Mouse (Mus musculus) regulatory T cell (primary cell): Measurements from ENCODE around the gene Chit1.

ENCODE experiments used
- in situ Hi-C: fragments of 300-600 bp; cut with MboI, MseI; formaldehyde crosslinking; loops from one replicate; pipeline ENCODE4 v1.15.1; 2025; ENCODE audit warnings: high pct_unique_total_duplicates

Gene Chit1

DNA sequence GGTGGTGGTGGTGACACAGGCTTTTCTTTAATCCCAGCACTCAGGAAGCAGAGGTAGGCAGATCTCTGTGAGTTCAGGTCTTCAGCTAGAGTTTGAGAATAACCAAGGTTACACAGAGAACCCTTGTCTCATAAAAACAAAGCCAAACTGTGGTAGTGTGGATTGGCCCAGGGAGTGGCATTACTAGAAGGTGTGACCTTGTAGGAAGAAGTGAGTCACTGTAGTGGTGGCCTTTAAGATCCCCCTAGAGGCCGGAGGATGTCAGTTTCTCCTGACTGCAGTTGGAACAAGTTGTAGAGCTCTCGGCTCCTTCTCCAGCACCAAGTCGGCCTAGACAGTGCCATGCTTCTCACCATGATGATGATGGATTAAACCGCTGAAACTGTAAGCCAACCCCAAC lies at the start of gene Chit1:
TSS of gene Chit1 (plus strand) at position 264 of the 400 bp plus-strand sequence.
- in situ Hi-C loops: no loop called here

DNA sequence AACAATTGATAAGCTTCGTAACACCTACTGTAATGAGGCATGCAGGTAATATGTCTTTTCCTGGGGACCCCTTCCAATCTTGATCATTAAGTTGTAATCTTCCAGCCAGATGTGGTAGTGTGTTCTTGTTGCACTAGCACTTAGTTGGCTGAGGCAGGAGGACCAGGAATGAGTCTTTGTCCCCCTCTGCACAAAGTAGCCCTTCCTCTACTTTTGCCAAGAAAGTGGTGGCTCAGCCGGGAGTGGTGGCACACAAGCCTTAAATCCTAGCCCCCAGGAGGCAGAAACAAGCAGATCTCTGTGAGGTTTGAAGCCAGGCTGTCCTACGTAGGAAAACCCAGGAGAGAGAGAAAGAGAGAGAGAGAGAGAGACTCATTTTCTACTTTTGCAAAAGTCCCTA lies 49.1 kb upstream of the Chit1 start:
- in situ Hi-C loops: loop anchor here (25.0 kb wide), 2 partner anchors 1025 to 1750 kb away; partner anchors contain the start of genes Lad1, Mdm4 and Pik3c2b

DNA sequence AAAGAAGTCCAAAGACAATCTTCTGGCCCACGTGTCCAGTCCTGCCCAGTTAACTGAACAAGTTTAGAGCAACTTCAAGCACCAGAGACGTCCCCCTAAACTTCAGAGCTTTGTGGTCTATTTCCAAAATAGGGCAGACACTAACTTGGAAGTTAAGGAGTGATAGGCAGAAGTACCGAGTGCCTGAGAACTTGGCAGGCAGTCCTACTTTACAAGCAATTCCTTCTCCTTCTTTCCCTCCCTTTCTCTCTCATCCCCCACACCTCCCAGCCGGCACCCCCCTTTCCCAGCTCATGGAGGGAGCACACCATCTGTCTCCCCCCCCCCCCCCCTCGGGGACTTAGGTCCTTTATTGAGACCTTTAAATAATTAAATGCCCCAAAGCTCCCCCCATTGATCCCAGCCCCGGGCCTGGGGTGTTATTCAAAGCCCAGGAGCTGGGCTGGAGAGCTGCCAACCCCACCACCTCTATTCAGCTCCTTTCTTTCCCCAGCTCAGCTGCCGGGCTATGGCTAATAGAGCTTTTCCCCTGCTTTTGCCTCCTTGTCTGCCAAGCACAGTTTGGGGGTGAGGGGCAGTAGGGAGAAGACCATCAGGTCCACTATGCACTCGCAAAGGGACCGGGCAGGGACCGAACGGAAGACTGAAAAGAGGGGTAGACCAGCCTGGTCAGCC lies 48.5 kb upstream of the Chit1 start:
- in situ Hi-C loops: loop anchor here (25.0 kb wide), 2 partner anchors 1025 to 1750 kb away; partner anchors contain the start of genes Lad1, Mdm4 and Pik3c2b

DNA sequence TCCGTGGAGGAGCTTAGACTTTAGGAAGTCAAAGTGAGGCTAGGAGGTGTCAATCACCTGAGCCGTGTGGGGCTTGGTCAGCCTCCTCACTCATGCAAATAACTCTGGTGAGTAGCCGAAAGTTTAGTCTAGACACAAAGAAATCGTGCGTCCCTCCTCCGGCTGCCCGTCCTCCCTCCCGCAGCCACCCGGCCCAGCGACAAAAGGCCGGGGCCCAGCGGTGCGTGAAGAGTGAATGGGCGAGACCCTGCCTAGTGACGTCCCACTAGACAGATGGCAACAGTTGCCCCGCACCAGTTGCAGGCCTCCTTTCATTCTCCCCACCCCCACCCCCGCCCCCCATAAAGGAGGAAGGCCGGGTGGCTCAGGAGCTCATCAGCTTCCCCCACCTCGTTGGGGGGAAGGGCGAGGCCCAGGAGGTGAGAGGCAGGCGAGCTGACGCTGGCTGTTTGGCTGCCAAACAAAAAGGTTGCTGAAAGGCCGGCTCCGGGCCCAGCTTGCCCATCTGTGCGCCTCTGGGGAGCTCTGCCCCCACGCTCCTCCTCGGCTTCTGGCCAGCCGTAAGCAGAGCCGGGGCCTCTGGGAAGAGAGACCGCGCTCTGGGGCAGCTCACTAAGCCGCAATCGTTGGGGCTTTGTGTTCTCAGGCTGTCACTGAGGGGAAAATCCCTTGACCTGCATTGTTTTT lies 47.8 kb upstream of the Chit1 start:
- in situ Hi-C loops: loop anchor here (25.0 kb wide), 2 partner anchors 1026 to 1749 kb away; partner anchors contain the start of genes Lad1, Mdm4 and Pik3c2b

- in situ Hi-C loops: loop anchor here (25.0 kb wide), 2 partner anchors 1026 to 1749 kb away; partner anchors contain the start of genes Lad1, Mdm4 and Pik3c2b
These were observed 47.3 kb upstream of the Chit1 start for GRCm38 (mm10) chr1:134063773-134064125.

DNA sequence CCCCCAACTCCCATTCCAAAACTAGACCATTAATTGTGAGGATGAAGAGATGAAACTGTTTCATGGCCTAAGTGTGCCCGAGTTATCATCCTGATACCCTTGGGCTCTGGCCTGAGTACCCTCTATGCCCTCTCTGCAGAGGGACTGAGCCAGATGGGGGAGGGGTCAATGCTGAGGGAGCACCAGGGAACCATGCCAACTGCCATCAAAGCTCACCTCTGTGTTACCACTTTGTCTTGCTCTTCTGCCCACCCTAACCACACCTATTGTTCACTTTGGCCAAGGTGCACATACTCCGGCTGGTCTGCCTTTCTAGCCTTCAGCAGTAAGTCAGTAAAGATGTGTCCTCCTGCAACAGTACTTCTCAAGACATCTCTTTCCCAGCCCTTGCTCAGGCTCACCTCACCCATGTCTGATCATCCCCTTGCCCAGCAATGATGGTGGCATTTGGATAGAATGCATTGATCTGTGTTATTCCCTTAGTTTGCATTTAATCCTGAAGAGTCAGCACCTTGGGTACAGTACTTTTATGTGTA lies 46.7 kb upstream of the Chit1 start:
- in situ Hi-C loops: loop anchor here (25.0 kb wide), 2 partner anchors 1027 to 1748 kb away; partner anchors contain the start of genes Lad1, Mdm4 and Pik3c2b

DNA sequence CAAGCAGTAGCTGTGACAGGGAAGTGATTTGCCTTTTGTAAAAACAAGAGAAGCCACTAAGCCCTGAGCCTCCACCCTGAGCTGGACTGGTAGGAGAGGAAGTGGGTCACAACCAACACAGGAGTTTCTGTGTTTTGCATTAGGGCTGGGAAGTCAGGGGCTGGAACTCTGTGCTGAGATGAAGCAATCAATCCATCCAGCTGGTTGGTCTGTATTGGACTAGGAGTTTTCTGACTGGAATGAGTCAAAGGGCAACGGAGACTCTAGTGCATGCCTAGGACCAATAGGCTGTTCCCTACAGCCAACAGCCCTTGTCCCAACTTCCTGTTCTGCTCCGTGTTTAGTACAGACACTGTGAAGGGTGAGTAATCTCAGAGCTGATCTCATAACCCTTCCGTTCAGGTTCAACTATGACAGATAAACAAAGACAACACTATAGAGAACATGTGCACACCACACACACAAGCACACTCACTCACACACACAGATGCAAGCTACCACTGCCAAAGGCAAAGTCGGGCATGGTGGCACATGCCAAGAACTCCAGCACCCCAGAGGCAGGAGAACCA lies 45.7 kb upstream of the Chit1 start:
- in situ Hi-C loops: loop anchor here (25.0 kb wide), 2 partner anchors 1028 to 1747 kb away; partner anchors contain the start of genes Lad1, Mdm4 and Pik3c2b

DNA sequence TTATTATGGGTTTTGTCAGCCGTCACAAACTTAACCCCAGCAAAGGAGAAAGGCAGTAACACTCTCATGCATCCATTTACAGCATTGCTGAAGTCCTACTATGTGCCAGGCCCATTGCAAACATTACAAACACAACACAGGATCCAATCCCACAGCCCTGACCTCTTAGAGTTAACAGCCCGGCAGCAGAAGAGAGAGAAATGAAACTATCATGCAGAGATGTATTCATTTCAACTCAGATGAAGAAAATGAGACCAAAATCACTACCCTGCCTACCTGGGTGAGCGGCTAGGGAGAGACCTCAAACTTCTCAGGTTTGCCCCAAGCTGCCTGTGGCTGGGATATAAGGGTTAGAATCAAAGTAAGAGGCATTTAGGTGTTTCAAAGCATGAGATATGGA lies 44.5 kb upstream of the Chit1 start:
- in situ Hi-C loops: loop anchor here (25.0 kb wide), 2 partner anchors 1029 to 1746 kb away; partner anchors contain the start of genes Lad1, Mdm4 and Pik3c2b

- in situ Hi-C loops: loop anchor here (25.0 kb wide), 2 partner anchors 1030 to 1745 kb away; partner anchors contain the start of genes Lad1, Mdm4 and Pik3c2b
These were observed 43.9 kb upstream of the Chit1 start for GRCm38 (mm10) chr1:134067143-134067619.

- in situ Hi-C loops: loop anchor here (25.0 kb wide), 2 partner anchors 1033 to 1742 kb away; partner anchors contain the start of genes Lad1, Mdm4 and Pik3c2b
These were observed 40.9 kb upstream of the Chit1 start for GRCm38 (mm10) chr1:134070099-134070669.

- in situ Hi-C loops: loop anchor here (25.0 kb wide), 2 partner anchors 1034 to 1741 kb away; partner anchors contain the start of genes Lad1, Mdm4 and Pik3c2b
These were observed 39.5 kb upstream of the Chit1 start for GRCm38 (mm10) chr1:134071411-134072018.

- in situ Hi-C loops: loop anchor here (25.0 kb wide), 2 partner anchors 1036 to 1739 kb away; partner anchors contain the start of genes Lad1, Mdm4 and Pik3c2b
These were observed 37.9 kb upstream of the Chit1 start for GRCm38 (mm10) chr1:134073061-134073564.

GRCm38 (mm10) chr1:134073658-134074057 lies 37.4 kb upstream of the Chit1 start:
- in situ Hi-C loops: loop anchor here (25.0 kb wide), 2 partner anchors 1036 to 1739 kb away; partner anchors contain the start of genes Lad1, Mdm4 and Pik3c2b

- in situ Hi-C loops: loop anchor here (25.0 kb wide), 2 partner anchors 1037 to 1738 kb away; partner anchors contain the start of genes Lad1, Mdm4 and Pik3c2b
These were observed 36.9 kb upstream of the Chit1 start for GRCm38 (mm10) chr1:134074184-134074583.

- in situ Hi-C loops: loop anchor here (25.0 kb wide), 2 partner anchors 1037 to 1738 kb away; partner anchors contain the start of genes Lad1, Mdm4 and Pik3c2b
These were observed 36.4 kb upstream of the Chit1 start for GRCm38 (mm10) chr1:134074606-134075005.

DNA sequence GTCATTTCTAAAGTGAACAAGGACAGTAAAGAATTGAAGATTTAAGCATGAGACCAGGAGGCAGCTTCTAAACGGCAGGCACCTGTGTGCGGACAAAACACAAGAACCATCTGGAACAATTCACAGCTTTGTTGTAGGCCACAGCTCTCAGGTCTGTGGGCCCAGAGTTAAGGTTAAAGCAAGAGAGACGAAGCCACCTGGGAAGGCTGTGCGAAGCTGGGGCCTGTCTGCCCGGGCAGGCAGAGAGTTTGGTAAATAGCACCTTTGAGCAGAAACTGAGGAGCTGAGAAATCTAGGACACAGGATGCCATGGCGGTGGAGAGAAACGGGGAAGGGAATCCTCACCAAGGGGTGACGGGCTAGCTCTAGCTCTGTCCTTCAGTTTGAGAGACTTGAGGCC lies 35.5 kb upstream of the Chit1 start:
- in situ Hi-C loops: no loop called here

- in situ Hi-C loops: no loop called here
These were observed 34.3 kb upstream of the Chit1 start for GRCm38 (mm10) chr1:134076789-134077188.

DNA sequence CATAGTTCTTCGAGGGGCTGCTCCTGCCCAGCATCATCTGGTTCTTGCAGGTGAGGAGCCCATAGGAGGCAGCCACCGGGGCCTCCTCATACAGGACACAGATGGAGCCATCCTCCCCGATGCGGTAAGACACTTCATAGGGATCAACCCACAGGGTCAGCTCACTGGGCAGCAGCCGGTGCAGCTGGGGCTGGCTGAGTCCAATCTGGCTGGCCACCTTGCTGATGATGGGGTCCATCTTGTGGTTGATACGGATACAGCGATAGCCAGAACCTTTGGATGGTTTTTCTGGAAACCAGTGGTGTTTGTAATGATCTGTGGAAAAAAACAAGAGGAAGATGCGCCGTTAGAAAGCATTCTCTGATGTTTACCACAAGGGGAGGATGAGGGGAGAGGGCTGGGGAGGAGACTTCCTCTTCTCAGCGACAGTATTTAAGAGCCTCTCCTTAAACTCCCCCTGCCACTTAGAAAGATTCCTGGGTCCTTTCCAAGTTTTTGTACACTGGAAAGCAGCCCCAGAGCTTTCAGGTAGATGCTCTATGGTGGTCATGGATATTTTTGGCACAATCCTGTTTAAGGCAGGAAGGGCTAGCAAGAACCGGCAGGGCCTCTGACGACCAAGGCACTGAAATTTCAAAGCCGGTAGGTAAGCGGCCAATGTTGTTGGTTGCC lies 33.5 kb upstream of the Chit1 start:
- in situ Hi-C loops: no loop called here

- in situ Hi-C loops: no loop called here
These were observed 32.8 kb upstream of the Chit1 start for GRCm38 (mm10) chr1:134078061-134078795.
